In the genomic region with DNA sequence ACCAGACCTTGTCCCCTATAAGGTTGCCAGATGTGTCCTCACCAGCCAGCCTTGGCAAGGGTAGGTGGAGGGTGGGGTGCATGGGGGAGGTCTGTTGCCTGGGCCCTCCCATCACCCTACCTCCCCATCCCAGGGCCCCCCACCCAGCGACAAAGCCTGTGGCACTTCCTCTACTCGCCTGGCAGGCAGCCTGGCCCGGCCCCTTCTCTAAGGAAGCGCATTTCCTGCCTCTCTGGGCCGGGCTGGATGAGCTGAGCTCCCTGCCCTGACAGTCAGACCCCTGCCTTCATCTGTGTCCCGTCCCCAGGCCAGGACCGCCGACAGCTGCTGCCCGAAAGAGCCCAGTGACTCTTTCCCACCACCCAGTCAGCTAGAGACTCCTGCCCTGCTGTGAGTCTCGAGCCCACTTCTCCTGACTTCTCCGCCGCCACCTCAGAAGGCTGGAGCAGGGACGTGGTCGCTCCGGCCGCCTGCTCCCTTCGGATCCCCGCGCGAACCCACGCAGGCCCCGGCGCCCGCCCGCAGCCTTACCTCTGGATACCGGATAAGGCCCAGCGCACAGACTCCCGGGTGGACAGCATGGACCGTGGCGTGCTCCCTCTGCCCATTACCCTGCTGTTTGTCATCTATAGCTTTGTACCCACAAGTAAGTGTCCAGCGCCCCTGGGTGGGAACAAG, we compare ENCODE assay signal across 7 mouse cellular contexts. TPM values are rescaled to one million over a fixed set of nuclear protein-coding genes. Genes with fewer than 3 reads are reported as not detected.
A peak's percentile ranks its signal among the peaks of the same experiment; 100 is the strongest.
DNase-seq lines count a peak whose midpoint lies in the region; ATAC-seq and TF ChIP-seq lines count a peak whose summit lies in the region.

A gene (plus strand): TSS at position 217 of the 678 bp plus-strand sequence.

- H3K27ac ChIP-seq in heart, embryonic 15.5 days = peak within 1 kb of the TSS; percentile 84
- H3K27ac ChIP-seq in liver, postnatal 0 days (ENCODE audit: low read depth) = peak within 1 kb of the TSS; percentile 72
- no peak within 1 kb of the TSS for H3K27ac ChIP-seq in olfactory bulb, adult 2 months (ENCODE audit: insufficient read depth, low read depth, low read length)

- peak; percentile 57 for DNase-seq in adrenal gland, postnatal 25 days
- DNase-seq in kidney, postnatal 10 days = peak; percentile 91
- peak; percentile 64 for DNase-seq in liver, postnatal 0 days
- DNase-seq in right cerebral cortex, postnatal 14 days = no peak

- TF ChIP-seq POLR2A in olfactory bulb, adult 2 months (IDR thresholded peaks at IDR 0.05; ENCODE audit: insufficient read depth, low read depth, low read length) = no peak

- peak within 1 kb of the TSS; percentile 57 for H3K4me3 ChIP-seq in erythroblast, embryonic 14.5 days (replicated peaks)
- H3K4me3 ChIP-seq in heart, embryonic 15.5 days = peak within 1 kb of the TSS; percentile 47
- H3K4me3 ChIP-seq in liver, postnatal 0 days (ENCODE audit: low read depth, low read length) = peak within 1 kb of the TSS; percentile 46
- peak within 1 kb of the TSS; percentile 21 for H3K4me3 ChIP-seq in olfactory bulb, adult 2 months (ENCODE audit: insufficient read depth, low read depth, low read length)

- H3K4me2 ChIP-seq in heart, embryonic 15.5 days = peak within 1 kb of the TSS; percentile 52
- H3K4me2 ChIP-seq in liver, postnatal 0 days (ENCODE audit: low read depth, low read length) = peak within 1 kb of the TSS; percentile 74

- no peaks in the 10 kb centered on the region for H3K9me3 ChIP-seq in erythroblast, embryonic 14.5 days (ENCODE audit: control insufficient read depth, low read length)
- no peaks in the 10 kb centered on the region for H3K9me3 ChIP-seq in heart, embryonic 15.5 days (replicated peaks)
- H3K9me3 ChIP-seq in liver, postnatal 0 days (ENCODE audit: low read length) = no peaks in the 10 kb centered on the region

- H3K36me3 ChIP-seq in erythroblast, embryonic 14.5 days (ENCODE audit: control insufficient read depth) = no peaks in the 10 kb centered on the region
- H3K36me3 ChIP-seq in heart, embryonic 15.5 days = no peaks in the 10 kb centered on the region
- H3K36me3 ChIP-seq in liver, postnatal 0 days (replicated peaks; ENCODE audit: insufficient read depth, low read length) = no peaks in the 10 kb centered on the region

- no peaks in the 10 kb centered on the region for H3K27me3 ChIP-seq in erythroblast, embryonic 14.5 days (ENCODE audit: control insufficient read depth)
- H3K27me3 ChIP-seq in heart, embryonic 15.5 days = no peaks in the 10 kb centered on the region
- no peaks in the 10 kb centered on the region for H3K27me3 ChIP-seq in liver, postnatal 0 days (ENCODE audit: insufficient read depth, low read length)

- no peak for TF ChIP-seq CTCF in liver, postnatal 0 days (IDR thresholded peaks at IDR 0.05; ENCODE audit: low read depth)
- no peak for TF ChIP-seq CTCF in olfactory bulb, adult 2 months (IDR thresholded peaks at IDR 0.05; ENCODE audit: insufficient read depth, low read depth, low read length)

- H3K4me1 ChIP-seq in erythroblast, embryonic 14.5 days (ENCODE audit: control insufficient read depth) = peaks cover 43% of the 10 kb centered on the region
- H3K4me1 ChIP-seq in heart, embryonic 15.5 days (replicated peaks) = peaks cover 55% of the 10 kb centered on the region
- peaks cover 22% of the 10 kb centered on the region for H3K4me1 ChIP-seq in liver, postnatal 0 days (ENCODE audit: insufficient read depth)
- peaks cover 17% of the 10 kb centered on the region for H3K4me1 ChIP-seq in olfactory bulb, adult 2 months (ENCODE audit: control insufficient read depth, insufficient read depth, low read length)

- peak; percentile 77 for ATAC-seq in heart, embryonic 15.5 days (replicated peaks; ENCODE audit: insufficient number of reproducible peaks, insufficient read depth, low FRiP score, low read depth)
- ATAC-seq in liver, postnatal 0 days = peak; percentile 54

- TF ChIP-seq EP300 in liver, postnatal 0 days (IDR thresholded peaks at IDR 0.05; ENCODE audit: low read depth) = no peak

- 42% methylated on average over 31 of the region's 31 CpGs for WGBS in heart, embryonic 15.5 days
- WGBS in liver, postnatal 0 days (ENCODE audit: insufficient replicate concordance) = 23% methylated on average over 30 of the region's 31 CpGs
- 68% methylated on average over 31 of the region's 31 CpGs for WGBS in olfactory bulb, adult 2 months

- peak within 1 kb of the TSS; percentile 51 for H3K9ac ChIP-seq in heart, embryonic 15.5 days
- peak within 1 kb of the TSS; percentile 70 for H3K9ac ChIP-seq in liver, postnatal 0 days (replicated peaks)

RNA-seq across cellular contexts. Expression of the gene that starts here (rescaled TPM):
- total RNA-seq in adrenal gland, postnatal 25 days (2021) = 105 and 106 TPM in 2 replicates
- polyA plus RNA-seq in erythroblast, embryonic 14.5 days (2012) = 0.60 and 0.69 TPM in 2 replicates
- polyA plus RNA-seq in heart, embryonic 15.5 days (2015; fragmentation: Nextera tagmentation; extraction: Ambion mirVana) = 144 and 163 TPM in 2 replicates
- 29.9 and 30.2 TPM in 2 replicates for polyA plus RNA-seq in liver, postnatal 0 days (2015; fragmentation: Nextera tagmentation; extraction: Ambion mirVana)
- polyA plus RNA-seq in olfactory bulb, adult 2 months (2012; ENCODE audit: insufficient read depth, insufficient read length, low replicate concordance, missing spikeins) = not detected in 2 replicates

Comparison
In these comparisons a context has a peak if more than half of its experiments do, and no peak if none do; other contexts are left out.
1. RNA of the gene that starts here (polyA plus RNA-seq): 144 to 163 TPM in heart, embryonic 15.5 days and 29.9 to 30.2 TPM in liver, postnatal 0 days; 0.60 to 0.69 TPM in erythroblast, embryonic 14.5 days and not detected in olfactory bulb, adult 2 months; every median in the first group is over 10 times any median in the second.
2. Peak in every context shown above with its lines, with median percentiles within 50 percentile points of each other: H3K4me3 ChIP-seq.